Mouse (Mus musculus) thymus, postnatal 36 days (tissue): ENCODE results near the gene Olfr885.

ENCODE experiments used
- DNase-seq, 2 experiments: peaks; one replicate each; pipeline ENCODE4 v3.0.0; 2022; ENCODE audit warnings: mixed read lengths in 2 of 2

Olfr885 gene

DNA sequence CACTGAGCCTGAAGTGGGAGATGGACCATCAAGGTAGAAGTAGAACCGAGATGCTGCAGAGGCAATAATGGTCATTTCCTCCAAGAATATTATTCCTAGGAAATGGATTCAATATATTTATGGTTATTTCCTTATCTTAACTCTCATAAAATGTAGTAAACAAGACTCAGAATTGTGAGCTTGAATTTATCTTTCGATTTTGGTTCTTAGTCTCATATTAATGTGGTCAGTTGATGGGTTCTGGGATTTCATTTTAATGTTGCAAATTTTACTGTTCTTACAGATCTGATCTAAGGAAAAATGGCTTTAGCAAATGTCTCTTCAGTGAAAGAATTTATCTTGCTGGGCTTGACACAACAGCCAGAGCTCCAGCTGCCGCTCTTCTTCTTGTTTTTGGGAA lies at the start of gene Olfr885:
Olfr885 (plus strand) TSS at position 301 of the 400 bp plus-strand sequence.
- DNase-seq: no peak

- no peak for DNase-seq
Observed at GRCm38 (mm10) chr9:38025508-38025907, 35.6 kb upstream of the Olfr885 start, which contains the start of gene Olfr883. Gene Olfr883 (plus strand): TSS chr9:38025808.

DNA sequence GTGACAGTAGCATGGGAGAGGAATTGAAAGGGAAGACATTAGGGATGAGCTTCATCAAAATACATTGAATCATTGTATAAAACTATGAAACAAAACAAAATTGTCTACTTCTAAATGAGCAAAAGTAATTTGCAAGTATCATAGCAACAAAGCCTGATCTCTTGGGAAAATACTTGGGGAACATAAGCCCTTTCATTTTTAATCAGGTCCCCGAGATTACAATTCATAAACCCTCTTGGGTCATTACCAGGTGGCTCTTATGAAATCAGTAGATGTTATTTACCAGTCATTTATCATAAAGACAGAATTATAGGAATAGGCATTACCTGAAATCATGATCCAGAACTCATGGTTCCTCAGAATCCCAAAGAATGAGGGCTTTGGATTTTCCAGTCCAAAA lies 14.9 kb upstream of the Olfr885 start, which contains the start of gene Olfr884:
Olfr884 (plus strand) TSS at position 301 of the 400 bp plus-strand sequence.
- DNase-seq: no peak

- no peak for DNase-seq
Observed at GRCm38 (mm10) chr9:38083772-38084171, 22.6 kb downstream of the Olfr885 start, which contains the start of gene Olfr887. Gene Olfr887 (plus strand): TSS chr9:38084072.

DNA sequence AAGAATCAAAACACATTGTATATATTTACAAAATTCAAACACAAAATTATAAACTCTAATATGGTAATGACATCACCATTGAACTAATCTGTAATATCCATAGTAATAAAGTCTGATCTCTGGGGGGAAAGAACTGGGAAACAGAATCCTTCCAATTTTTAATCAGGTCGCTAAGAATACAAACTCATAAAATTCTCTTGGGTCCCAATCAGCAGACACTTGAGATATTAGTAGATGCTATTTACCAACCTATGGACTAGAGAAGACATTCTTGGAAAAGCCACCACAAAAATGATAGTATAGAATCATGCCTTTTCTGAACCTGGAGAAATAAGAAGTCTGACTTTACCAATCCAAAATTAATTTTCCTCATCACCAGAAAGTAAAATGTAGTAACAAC lies 46.7 kb downstream of the Olfr885 start, which contains the start of gene Olfr888:
Olfr888 (plus strand) TSS at position 301 of the 400 bp plus-strand sequence.
- no peak for DNase-seq
